Mouse (Mus musculus): Measurements from ENCODE around the gene Pex13. TPM values are rescaled to one million over a fixed set of nuclear protein-coding genes. Genes with fewer than 3 reads are reported as not detected.

The Pex13 gene
- polyA plus RNA-seq (2014; fragmentation: Illumina TruSeq; extraction: RNeasy Lipid Tissue Mini Kit (QIAGEN cat#74804); ENCODE audit: low read depth, low replicate concordance), result 66.7 TPM

DNA sequence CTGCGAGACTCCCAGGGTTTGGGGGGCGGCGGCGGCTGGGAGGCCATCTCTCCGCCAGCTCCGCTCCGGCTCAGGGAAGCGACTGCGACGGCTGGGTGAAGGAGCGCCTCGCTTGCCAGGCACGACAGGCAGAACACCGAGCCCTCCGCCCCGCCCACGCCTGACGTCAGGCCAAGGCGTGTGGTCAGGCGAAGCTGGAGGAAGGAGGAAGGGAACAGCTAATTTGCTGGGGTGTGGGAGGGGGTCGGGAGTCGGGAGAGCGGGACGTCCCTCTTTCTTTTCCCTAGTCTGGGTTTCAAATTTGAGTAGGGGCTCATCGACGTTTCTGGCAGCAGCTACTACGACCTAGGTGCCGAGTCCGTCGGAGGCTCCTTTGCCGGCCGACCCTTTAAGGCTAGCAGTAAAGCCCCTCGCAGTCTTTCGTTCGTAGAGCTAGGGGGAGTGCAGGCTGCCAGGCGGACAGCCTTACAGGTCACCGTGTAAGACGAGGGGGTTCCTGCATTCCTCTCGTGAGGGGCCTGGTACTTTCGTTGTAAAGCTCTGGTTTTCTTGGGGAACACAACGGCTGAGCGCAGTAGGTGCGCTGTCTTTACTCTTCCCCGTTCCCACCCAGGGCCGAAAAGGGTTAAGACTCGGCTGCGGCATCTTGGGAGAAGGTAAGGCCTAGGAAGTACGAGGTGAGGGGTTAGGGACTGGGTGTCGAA lies at the start of gene Pex13:
Gene Pex13 (minus strand): TSS at position 162 of the 704 bp plus-strand sequence.

GRCm38 (mm10) chr11:23665311-23665786 lies 410 bp downstream of the Pex13 start, which contains the start of gene Pus10:
Gene Pus10, plus strand, starts transcription at chr11:23665674.

GRCm38 (mm10) chr11:23632945-23633878 lies 32.5 kb downstream of the Pex13 start, which contains the start of gene 0610010F05Rik:
Gene 0610010F05Rik, minus strand, starts transcription at chr11:23633639.

Other genes with a start within 250 kb of the Pex13 start
- 57.5 TPM for gene Ahsa2, start 167.9 kb downstream of the Pex13 start, polyA plus RNA-seq (2014; fragmentation: Illumina TruSeq; extraction: RNeasy Lipid Tissue Mini Kit (QIAGEN cat#74804); ENCODE audit: low read depth, low replicate concordance)
- gene 1700093K21Rik, start 144.8 kb downstream of the Pex13 start, polyA plus RNA-seq (2014; fragmentation: Illumina TruSeq; extraction: RNeasy Lipid Tissue Mini Kit (QIAGEN cat#74804); ENCODE audit: low read depth, low replicate concordance), result not detected
- 22.1 TPM for gene 0610010F05Rik, start 32.3 kb downstream of the Pex13 start, polyA plus RNA-seq (2014; fragmentation: Illumina TruSeq; extraction: RNeasy Lipid Tissue Mini Kit (QIAGEN cat#74804); ENCODE audit: low read depth, low replicate concordance)
- 27.4 TPM for gene Pus10, start 285 bp downstream of the Pex13 start, polyA plus RNA-seq (2014; fragmentation: Illumina TruSeq; extraction: RNeasy Lipid Tissue Mini Kit (QIAGEN cat#74804); ENCODE audit: low read depth, low replicate concordance)
- gene Rel, start 105.0 kb upstream of the Pex13 start, polyA plus RNA-seq (2014; fragmentation: Illumina TruSeq; extraction: RNeasy Lipid Tissue Mini Kit (QIAGEN cat#74804); ENCODE audit: low read depth, low replicate concordance), result 4.9 TPM
- 9.6 TPM for gene Papolg, start 229.3 kb upstream of the Pex13 start, polyA plus RNA-seq (2014; fragmentation: Illumina TruSeq; extraction: RNeasy Lipid Tissue Mini Kit (QIAGEN cat#74804); ENCODE audit: low read depth, low replicate concordance)